Mouse (Mus musculus) gonadal fat pad, adult 2 months (tissue): Measurements from ENCODE around the gene Ccnl2. TPM values are rescaled to one million over a fixed set of nuclear protein-coding genes. Genes with fewer than 3 reads are reported as not detected.

ENCODE experiments used
- DNase-seq: peaks from one replicate; pipeline ENCODE4 v3.0.0-alpha.2; 2012; ENCODE audit warnings: low read depth
- polyA plus RNA-seq: library from polyadenylated mRNA; depleted of rRNA; stranded (reverse); fragments of >200 nt; gene quantifications from 2 replicates; pipeline ENCODE4 v1.2.3, GENCODE M21; 2012

Gene Ccnl2
- polyA plus RNA-seq, 1 experiment = 69.3 TPM

- DNase-seq = no peak
These were observed 26.2 kb downstream of the Ccnl2 start for GRCm38 (mm10) chr4:155838187-155839153.

GRCm38 (mm10) chr4:155839483-155839910 is 27.2 kb downstream of the Ccnl2 start, which contains the start of gene Mxra8:
TSS of gene Mxra8 (plus strand) at chr4:155839680.
- DNase-seq = no peak

- no peak for DNase-seq
These were observed 28.1 kb downstream of the Ccnl2 start for GRCm38 (mm10) chr4:155840076-155841002.

DNA sequence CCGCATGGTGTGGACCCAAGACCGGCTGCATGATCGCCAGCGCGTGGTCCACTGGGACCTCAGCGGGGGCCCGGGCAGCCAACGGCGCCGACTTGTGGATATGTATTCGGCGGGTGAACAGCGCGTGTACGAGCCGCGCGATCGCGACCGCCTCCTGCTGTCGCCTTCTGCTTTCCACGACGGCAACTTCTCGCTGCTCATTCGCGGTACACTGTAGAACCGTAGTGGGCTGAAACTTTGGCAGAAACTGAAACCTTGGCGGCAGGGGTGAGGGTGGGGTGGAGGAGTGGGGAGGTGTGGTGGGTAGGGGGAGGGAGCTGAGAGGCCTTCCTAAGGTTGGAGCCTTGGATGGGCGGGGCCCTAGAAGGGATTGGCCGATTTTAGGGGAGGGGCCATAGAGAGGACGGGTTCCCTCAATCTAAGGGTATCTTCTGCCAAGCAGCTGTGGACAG is 28.7 kb downstream of the Ccnl2 start:
- DNase-seq = no peak

- DNase-seq = no peak
These were observed 29.5 kb downstream of the Ccnl2 start for GRCm38 (mm10) chr4:155841651-155842270.

- no peak for DNase-seq
These were observed 30.9 kb downstream of the Ccnl2 start for GRCm38 (mm10) chr4:155843231-155843630.

DNA sequence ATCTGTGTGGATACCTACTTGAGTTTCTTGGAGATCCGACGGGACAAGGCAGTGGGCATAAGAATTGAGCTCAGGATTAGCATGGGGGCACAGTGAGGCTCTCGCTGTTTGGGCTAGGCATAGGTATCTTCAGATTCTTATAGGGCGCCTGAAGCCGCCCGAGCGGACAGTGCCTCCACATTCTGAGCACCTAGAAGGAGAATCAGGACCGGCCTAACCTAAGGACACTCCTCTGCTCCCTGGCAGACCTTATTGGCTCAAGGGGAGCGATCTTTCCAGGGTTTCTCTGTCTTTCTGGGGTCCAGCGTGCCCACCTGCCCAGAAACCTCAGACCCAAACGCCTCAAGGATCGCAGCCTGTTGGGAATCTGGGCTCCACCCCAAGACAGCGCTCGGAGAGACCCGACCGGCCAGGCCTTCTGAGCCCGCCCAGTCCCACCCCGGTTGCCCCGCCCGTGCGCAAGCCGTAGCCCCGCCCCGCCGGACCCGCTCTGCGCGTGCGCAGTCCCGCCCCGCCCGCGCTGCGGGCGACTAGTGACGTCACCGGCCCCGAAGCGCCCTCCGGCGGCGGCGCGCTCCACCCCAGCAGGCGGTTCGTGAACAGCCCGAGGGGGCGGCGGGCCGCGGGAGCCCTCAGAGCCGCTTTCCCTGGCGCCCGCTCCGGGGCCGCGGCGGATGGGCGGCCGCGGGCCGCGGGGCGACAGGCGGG is 34.7 kb downstream of the Ccnl2 start, which contains the start of gene Dvl1:
Dvl1 (plus strand) TSS at position 532 of the 708 bp plus-strand sequence.
- no peak for DNase-seq

DNA sequence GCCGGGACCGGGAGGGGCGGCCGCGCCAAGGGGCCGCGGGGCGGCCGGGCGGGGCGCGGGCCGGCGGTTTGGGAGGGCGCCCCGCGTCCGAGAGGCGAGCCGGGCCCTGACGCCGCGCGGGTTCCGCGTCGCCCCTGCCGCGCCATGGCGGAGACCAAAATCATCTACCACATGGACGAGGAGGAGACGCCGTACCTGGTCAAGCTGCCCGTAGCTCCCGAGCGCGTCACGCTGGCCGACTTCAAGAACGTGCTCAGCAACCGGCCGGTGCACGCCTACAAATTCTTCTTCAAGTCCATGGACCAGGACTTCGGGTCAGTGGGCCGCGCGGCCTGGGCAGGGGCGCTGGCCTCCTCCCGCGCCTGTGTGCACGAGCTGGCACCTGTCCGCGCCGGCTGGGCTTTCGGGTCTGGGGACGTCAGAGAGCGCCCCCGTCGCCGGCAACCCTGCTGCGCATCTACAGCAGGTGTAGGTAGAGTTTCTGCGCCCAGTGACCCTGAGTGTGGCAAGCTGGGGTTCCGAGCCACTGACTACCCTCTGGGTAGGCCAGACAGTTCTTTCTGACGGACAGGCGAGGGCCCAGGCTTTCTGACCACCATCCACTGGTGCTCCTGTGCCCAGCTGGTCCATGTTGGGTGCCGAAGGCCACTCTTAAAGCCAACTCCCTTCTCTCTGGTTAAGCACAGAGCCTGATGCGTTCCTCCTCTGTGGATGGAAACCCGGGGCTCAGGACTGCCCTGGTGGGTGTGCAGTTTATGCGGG is 35.5 kb downstream of the Ccnl2 start:
- DNase-seq = no peak

GRCm38 (mm10) chr4:155848434-155849095 is 36.3 kb downstream of the Ccnl2 start:
- DNase-seq = no peak

DNA sequence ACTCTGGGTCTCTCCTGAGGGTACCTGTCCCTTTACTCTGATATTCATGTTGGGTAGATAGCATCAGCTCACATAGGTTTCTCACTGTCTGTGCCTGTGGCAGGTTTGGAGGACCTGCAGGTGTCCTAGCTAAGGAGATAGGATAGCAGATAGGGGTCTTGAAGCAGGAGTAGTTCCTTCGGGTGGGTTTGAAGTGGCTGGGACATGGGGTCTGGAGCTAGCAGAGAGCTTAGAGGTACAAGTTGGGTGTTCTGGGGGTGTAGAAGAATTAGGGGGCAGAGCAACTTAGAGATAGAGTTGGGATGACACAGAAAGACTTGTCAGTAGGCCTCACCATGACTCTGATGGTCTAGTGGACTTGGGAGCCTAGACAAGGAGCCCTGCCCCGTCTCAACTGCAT is 37.1 kb downstream of the Ccnl2 start:
- no peak for DNase-seq

DNA sequence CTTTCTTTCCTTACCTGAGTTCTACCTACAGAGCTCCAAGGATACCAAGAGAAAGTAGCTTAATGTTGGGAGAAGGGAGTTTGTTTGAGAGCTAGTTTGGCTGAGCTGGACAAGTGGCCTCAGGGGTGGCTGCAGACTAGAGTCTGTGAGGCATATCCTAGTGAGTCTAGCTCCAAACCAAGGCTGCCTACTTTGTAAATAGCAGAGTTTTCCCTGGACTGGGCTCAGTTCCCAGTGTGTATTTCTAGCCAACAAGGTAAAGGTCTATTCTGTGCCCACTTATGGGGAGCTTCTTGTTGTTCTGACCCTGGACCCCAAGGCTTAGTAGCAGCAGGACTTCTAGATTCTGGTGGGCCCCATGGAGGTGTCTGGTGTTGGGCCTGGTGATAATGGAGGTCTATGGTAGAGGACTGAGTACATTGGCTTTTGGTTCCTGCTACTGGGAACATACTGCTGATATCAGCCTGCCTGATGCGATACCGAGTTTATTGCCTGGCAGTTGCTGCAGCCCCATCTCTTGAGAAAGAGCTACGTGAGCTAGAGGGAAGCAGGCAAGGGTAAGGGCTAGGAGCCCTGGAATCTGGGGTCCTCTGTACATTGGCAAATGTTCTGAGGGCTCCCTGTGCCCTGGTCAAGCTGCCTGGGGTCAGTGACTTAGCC is 37.6 kb downstream of the Ccnl2 start:
- DNase-seq = no peak

DNA sequence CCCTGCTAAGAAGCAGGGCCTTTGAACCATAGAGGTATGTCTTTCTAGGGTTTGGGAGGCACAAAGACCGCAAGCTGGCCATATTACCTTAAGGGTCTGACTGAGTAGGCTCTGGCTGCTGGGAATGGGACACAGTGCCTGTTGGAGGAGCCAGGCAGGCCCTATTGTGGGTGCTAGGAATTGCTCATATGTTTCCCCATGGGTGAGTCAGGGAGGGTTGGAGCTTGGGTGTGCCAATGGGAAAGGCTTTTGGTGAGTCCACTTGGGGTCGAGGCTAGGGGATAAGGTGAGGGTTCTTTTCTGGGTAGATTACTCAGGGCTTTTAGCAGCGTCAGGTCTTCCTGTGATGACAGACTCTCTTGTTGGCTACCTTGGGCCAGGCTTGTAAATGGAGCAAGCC is 39.1 kb downstream of the Ccnl2 start:
- DNase-seq = no peak

GRCm38 (mm10) chr4:155851951-155852411 is 39.7 kb downstream of the Ccnl2 start:
- no peak for DNase-seq

- no peak for DNase-seq
These were observed 41.1 kb downstream of the Ccnl2 start for GRCm38 (mm10) chr4:155853421-155853820.

- DNase-seq = no peak
These were observed 42.7 kb downstream of the Ccnl2 start for GRCm38 (mm10) chr4:155854991-155855390.

- no peak for DNase-seq
These were observed 43.8 kb downstream of the Ccnl2 start for GRCm38 (mm10) chr4:155856071-155856470.

GRCm38 (mm10) chr4:155856881-155857280 is 44.6 kb downstream of the Ccnl2 start:
- no peak for DNase-seq

DNA sequence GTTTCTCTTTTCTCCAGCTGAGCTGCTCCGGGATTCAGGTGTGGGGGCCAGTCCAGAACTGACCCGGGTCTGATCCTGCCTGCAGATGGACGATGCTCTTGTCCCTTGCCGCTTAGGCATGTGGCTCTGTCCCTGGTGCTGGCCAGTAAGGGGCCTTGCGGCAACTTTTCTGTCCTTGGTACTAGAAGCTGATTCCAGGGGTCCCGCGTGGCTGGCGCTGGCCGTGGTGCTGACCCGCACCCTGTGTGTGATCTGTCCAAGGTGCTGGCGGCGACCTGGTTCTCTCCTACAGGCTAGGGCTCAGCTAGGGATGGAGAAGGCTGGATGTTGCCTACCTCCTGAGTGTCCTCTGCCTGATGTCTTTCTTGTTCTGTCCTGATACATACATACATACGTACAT is 47.0 kb downstream of the Ccnl2 start:
- DNase-seq = no peak

GRCm38 (mm10) chr4:155861787-155862186 is 49.5 kb downstream of the Ccnl2 start:
- no peak for DNase-seq
